Mouse (Mus musculus) stomach, embryonic 15.5 days (tissue): ENCODE measurements at regions not wholly inside any gene's neighbourhood (a gene's known extent, or its start where the extent isn't known, plus 50 kb on each side); places are given as distances from the start of the nearest gene placed in this dataset.

Source experiments
- ATAC-seq: fragments of 200-750 bp; cut with Nextera tagmentation; 2 replicates; pipeline ENCODE4 v1.8.0; 2017; ENCODE audit warnings: low read depth, moderate number of reproducible peaks, moderate TSS enrichment; ENCODE audit not compliant: insufficient read depth, low FRiP score
- H3K27ac ChIP-seq: fragments of 300-500 bp; sonication (generic); 2 replicates; pipeline ENCODE4 v1.5.1; 2015; ENCODE audit warnings: mild to moderate bottlenecking, inconsistent platforms
- H3K27me3 ChIP-seq: fragments of 300-500 bp; sonication (generic); replicated peaks from 2 replicates; pipeline ENCODE4 v1.6.1; 2015; ENCODE audit warnings: inconsistent platforms
- H3K36me3 ChIP-seq: fragments of 300-500 bp; sonication (generic); 2 replicates; pipeline ENCODE4 v1.6.1; 2015; ENCODE audit warnings: inconsistent platforms
- H3K4me1 ChIP-seq: fragments of 300-500 bp; sonication (generic); 2 replicates; pipeline ENCODE4 v1.6.1; 2015; ENCODE audit warnings: inconsistent platforms
- H3K4me2 ChIP-seq: fragments of 300-500 bp; sonication (generic); 2 replicates; pipeline ENCODE4 v1.6.1; 2015; ENCODE audit warnings: mild to moderate bottlenecking, inconsistent platforms
- H3K4me3 ChIP-seq: fragments of 300-500 bp; sonication (generic); replicated peaks from 2 replicates; pipeline ENCODE4 v1.5.1; 2015; ENCODE audit warnings: inconsistent platforms
- H3K9ac ChIP-seq: fragments of 300-500 bp; sonication (generic); 2 replicates; pipeline ENCODE4 v1.6.1; 2015; ENCODE audit warnings: inconsistent platforms
- H3K9me3 ChIP-seq: fragments of 300-500 bp; sonication (generic); 2 replicates; pipeline ENCODE4 v1.6.1; 2016; ENCODE audit warnings: inconsistent platforms
- WGBS: fragments of 180-500 bp; shearing (Covaris S2); methylation state at CpG from one replicate; pipeline ENCODE4 v1.1.7; 2015; 5-methylcytosine and 5-hydroxymethylcytosine counted together

- WGBS = 77% methylated on average over 9 of the region's 9 CpGs
- H3K9me3 ChIP-seq = no peaks in the 10 kb centered on the region
- no peaks in the 10 kb centered on the region for H3K27me3 ChIP-seq
These were observed 113.2 kb upstream of the Ccn2 start for GRCm38 (mm10) chr10:24481926-24482612.

GRCm38 (mm10) chr10:24483053-24483452, 112.2 kb upstream of the Ccn2 start:
- 65% methylated on average over 3 of the region's 3 CpGs for WGBS
- Histone ChIP-seq H3K9me3 (no peaks in the 10 kb centered on the region), H3K9ac (no peak overlapping the region), H3K27ac (no peak overlapping the region), H3K4me1 (0 out of 2 replicates have a peak, but pooled peaks cover 4% of the 10 kb centered on the region), H3K4me2 (no peak overlapping the region), H3K27me3 (no peaks in the 10 kb centered on the region), H3K36me3 (no peaks in the 10 kb centered on the region), H3K4me3 (no peak overlapping the region)
- ATAC-seq = no peak

More at GRCm38 (mm10) chr10:24481926-24482612, 113.2 kb upstream of the Ccn2 start:
- Histone ChIP-seq H3K4me3 (no peak overlapping the region), H3K36me3 (no peaks in the 10 kb centered on the region), H3K4me1 (0 out of 2 replicates have a peak, but pooled peaks cover 4% of the 10 kb centered on the region), H3K27ac (no peak overlapping the region), H3K9ac (no peak overlapping the region), H3K4me2 (no peak overlapping the region)
- ATAC-seq = no peak

- no peak for ATAC-seq
- 28% methylated on average over 5 of the region's 5 CpGs for WGBS
- H3K36me3 ChIP-seq = no peaks in the 10 kb centered on the region
- no peak overlapping the region for H3K4me3 ChIP-seq
- H3K4me1 ChIP-seq = no peaks in the 10 kb centered on the region
- no peaks in the 10 kb centered on the region for H3K9me3 ChIP-seq
- H3K27ac ChIP-seq = no peak overlapping the region
- H3K27me3 ChIP-seq = no peaks in the 10 kb centered on the region
- no peak overlapping the region for H3K4me2 ChIP-seq
- H3K9ac ChIP-seq = no peak overlapping the region
These were observed 111.1 kb upstream of the Ccn2 start for GRCm38 (mm10) chr10:24484101-24484660.

GRCm38 (mm10) chr10:24485461-24485860, 109.8 kb upstream of the Ccn2 start:
- no peak overlapping the region for H3K4me3 ChIP-seq
- H3K36me3 ChIP-seq = no peaks in the 10 kb centered on the region
- H3K27me3 ChIP-seq = no peaks in the 10 kb centered on the region
- no peaks in the 10 kb centered on the region for H3K4me1 ChIP-seq
- no peak overlapping the region for H3K27ac ChIP-seq
- ATAC-seq = no peak
- H3K9me3 ChIP-seq = no peaks in the 10 kb centered on the region
- H3K9ac ChIP-seq = no peak overlapping the region
- no peak overlapping the region for H3K4me2 ChIP-seq
- WGBS = 59% methylated on average over 5 of the region's 5 CpGs

- Histone ChIP-seq H3K27ac (no peak overlapping the region), H3K9me3 (no peaks in the 10 kb centered on the region), H3K4me3 (no peak overlapping the region), H3K36me3 (no peaks in the 10 kb centered on the region), H3K4me2 (no peak overlapping the region), H3K4me1 (no peaks in the 10 kb centered on the region), H3K9ac (no peak overlapping the region), H3K27me3 (no peaks in the 10 kb centered on the region)
- WGBS = 29% methylated on average over 1 of the region's 1 CpGs
- no peak for ATAC-seq
These were observed 109.0 kb upstream of the Ccn2 start for GRCm38 (mm10) chr10:24486224-24486623.

GRCm38 (mm10) chr10:24487915-24488314, 107.3 kb upstream of the Ccn2 start:
- H3K36me3 ChIP-seq = no peaks in the 10 kb centered on the region
- no peaks in the 10 kb centered on the region for H3K27me3 ChIP-seq
- H3K4me2 ChIP-seq = no peak overlapping the region
- H3K27ac ChIP-seq = no peak overlapping the region
- H3K9me3 ChIP-seq = no peaks in the 10 kb centered on the region
- no peak overlapping the region for H3K9ac ChIP-seq
- no peak for ATAC-seq
- no peak overlapping the region for H3K4me3 ChIP-seq
- H3K4me1 ChIP-seq = no peaks in the 10 kb centered on the region
- WGBS = 51% methylated on average over 3 of the region's 3 CpGs

GRCm38 (mm10) chr10:24490432-24490831, 104.8 kb upstream of the Ccn2 start:
- no peak overlapping the region for H3K27ac ChIP-seq
- 59% methylated on average over 2 of the region's 2 CpGs for WGBS
- no peak overlapping the region for H3K4me2 ChIP-seq
- 0 out of 2 replicates have a peak, but pooled peaks cover 3% of the 10 kb centered on the region for H3K4me1 ChIP-seq
- H3K4me3 ChIP-seq = no peak overlapping the region
- no peaks in the 10 kb centered on the region for H3K27me3 ChIP-seq
- no peak overlapping the region for H3K9ac ChIP-seq
- no peaks in the 10 kb centered on the region for H3K36me3 ChIP-seq
- no peak for ATAC-seq
- H3K9me3 ChIP-seq = no peaks in the 10 kb centered on the region

- Histone ChIP-seq H3K9ac (no peak overlapping the region), H3K27me3 (no peaks in the 10 kb centered on the region), H3K9me3 (no peaks in the 10 kb centered on the region), H3K4me2 (no peak overlapping the region), H3K27ac (no peak overlapping the region), H3K36me3 (no peaks in the 10 kb centered on the region), H3K4me1 (0 out of 2 replicates have a peak, but pooled peaks cover 3% of the 10 kb centered on the region), H3K4me3 (no peak overlapping the region)
- 75% methylated on average over 3 of the region's 3 CpGs for WGBS
- no peak for ATAC-seq
These were observed 103.4 kb upstream of the Ccn2 start for GRCm38 (mm10) chr10:24491848-24492247.

- 41% methylated on average over 4 of the region's 4 CpGs for WGBS
- H3K27me3 ChIP-seq = no peaks in the 10 kb centered on the region
- peak; percentile 68; the same call in 1 of the 2 replicates for ATAC-seq
- no peaks in the 10 kb centered on the region for H3K36me3 ChIP-seq
- no peaks in the 10 kb centered on the region for H3K9me3 ChIP-seq
- H3K4me3 ChIP-seq = no peak overlapping the region
- 0 out of 2 replicates have a peak, but pooled peaks cover 3% of the 10 kb centered on the region for H3K4me1 ChIP-seq
- no peak overlapping the region for H3K9ac ChIP-seq
- no peak overlapping the region for H3K4me2 ChIP-seq
- H3K27ac ChIP-seq = no peak overlapping the region
These were observed 101.8 kb upstream of the Ccn2 start for GRCm38 (mm10) chr10:24493392-24493791.

- no peak overlapping the region for H3K4me3 ChIP-seq
- peak; percentile 65 for ATAC-seq
- no peaks in the 10 kb centered on the region for H3K9me3 ChIP-seq
- 23% methylated on average over 6 of the region's 6 CpGs for WGBS
- 0 out of 2 replicates have a peak, but pooled peaks cover 3% of the 10 kb centered on the region for H3K4me1 ChIP-seq
- H3K27me3 ChIP-seq = no peaks in the 10 kb centered on the region
- H3K36me3 ChIP-seq = no peaks in the 10 kb centered on the region
- H3K4me2 ChIP-seq = no peak overlapping the region
- no peak overlapping the region for H3K9ac ChIP-seq
- no peak overlapping the region for H3K27ac ChIP-seq
These were observed 101.3 kb upstream of the Ccn2 start for GRCm38 (mm10) chr10:24493936-24494335.

GRCm38 (mm10) chr10:24519795-24520512, 75.3 kb upstream of the Ccn2 start:
- 80% methylated on average over 11 of the region's 11 CpGs for WGBS
- ATAC-seq = no peak
- Histone ChIP-seq H3K36me3 (no peaks in the 10 kb centered on the region), H3K4me1 (no peaks in the 10 kb centered on the region), H3K9ac (no peak overlapping the region), H3K9me3 (no peaks in the 10 kb centered on the region), H3K27me3 (no peaks in the 10 kb centered on the region), H3K4me2 (no peak overlapping the region), H3K4me3 (no peak overlapping the region), H3K27ac (no peak overlapping the region)

GRCm38 (mm10) chr10:24520515-24520914, 74.7 kb upstream of the Ccn2 start:
- peak; percentile 22; the same call in 1 of the 2 replicates for ATAC-seq
- no peaks in the 10 kb centered on the region for H3K4me1 ChIP-seq
- H3K36me3 ChIP-seq = no peaks in the 10 kb centered on the region
- no peaks in the 10 kb centered on the region for H3K9me3 ChIP-seq
- no peaks in the 10 kb centered on the region for H3K27me3 ChIP-seq
- H3K9ac ChIP-seq = no peak overlapping the region
- no peak overlapping the region for H3K27ac ChIP-seq
- 59% methylated on average over 3 of the region's 3 CpGs for WGBS
- no peak overlapping the region for H3K4me3 ChIP-seq
- H3K4me2 ChIP-seq = no peak overlapping the region
